In genomic region chr10:58395315-58395714, GRCm38 (mm10) we compare ENCODE assay signal across 17 mouse cellular contexts. TPM values are rescaled to one million over a fixed set of nuclear protein-coding genes. Genes with fewer than 3 reads are reported as not detected.
DNase-seq lines count a peak whose midpoint lies in the region; ATAC-seq and TF ChIP-seq lines count a peak whose summit lies in the region.
"Had no signal": no experiment of that assay in that cellular context is flagged by ENCODE, and none has a peak within 500 bp of the region (broad histone marks: within the 10 kb centered on the region; RNA-seq: fewer than 3 reads in every experiment).

No protein-coding gene starts in this region.

- H3K4me1 ChIP-seq in heart, adult 2 months (ENCODE audit: control insufficient read depth, insufficient read depth, low read length), result peaks cover 22% of the 10 kb centered on the region
- H3K4me1 ChIP-seq in heart, embryonic 15.5 days (replicated peaks), result peaks cover 47% of the 10 kb centered on the region
- peaks cover 58% of the 10 kb centered on the region for H3K4me1 ChIP-seq in lung, embryonic 15.5 days
- H3K4me1 ChIP-seq in stomach, postnatal 0 days (replicated peaks; ENCODE audit: control insufficient read depth, insufficient read depth), result 0 out of 2 replicates have a peak, but pooled peaks cover 3% of the 10 kb centered on the region
- H3K4me1 ChIP-seq: limb, embryonic 13.5 days had no signal

- ATAC-seq in heart, embryonic 15.5 days (replicated peaks; ENCODE audit: insufficient number of reproducible peaks, insufficient read depth, low FRiP score, low read depth), result no peak
- 0 out of 2 replicates have a peak, but pooled peaks have one; percentile 24 for ATAC-seq in lung, embryonic 15.5 days (ENCODE audit: borderline replicate concordance, extremely low read depth, low FRiP score, low TSS enrichment)
- no peak for ATAC-seq in stomach, postnatal 0 days (ENCODE audit: low FRiP score, low TSS enrichment)
- ATAC-seq: forebrain, embryonic 15.5 days; liver, embryonic 12.5 days had no signal

- H3K9ac ChIP-seq in heart, adult 2 months (ENCODE audit: low read depth, low read length), result peak overlapping the region; percentile 69
- H3K9ac ChIP-seq in heart, embryonic 15.5 days, result peak overlapping the region; percentile 26; the same call in 1 of the 2 replicates
- no peak overlapping the region for H3K9ac ChIP-seq in lung, embryonic 15.5 days
- H3K9ac ChIP-seq in stomach, postnatal 0 days (ENCODE audit: low read length), result no peak overlapping the region
- H3K9ac ChIP-seq: forebrain, embryonic 15.5 days; hindbrain, embryonic 15.5 days; limb, embryonic 13.5 days; liver, embryonic 12.5 days had no signal

- DNase-seq in heart, adult 2 months, result no peak
- DNase-seq in heart, adult 8-10 months (ENCODE audit: low spot score), result no peak
- DNase-seq in heart, postnatal 36 days, result no peak
- DNase-seq in lung, postnatal 14 days, result no peak
- DNase-seq in stomach, postnatal 0 days (ENCODE audit: low spot score), result no peak
- DNase-seq: adrenal gland, postnatal 36 days; gastrocnemius, postnatal 10 days; kidney, adult 9 months; kidney, postnatal 36 days; layer of hippocampus, postnatal 36 days; thymus, postnatal 25 days had no signal

- TF ChIP-seq EP300 in heart, adult 2 months (IDR thresholded peaks at IDR 0.05; ENCODE audit: insufficient read depth, low read depth, low read length), result 0 out of 2 replicates have a peak, but pooled peaks have one; percentile 34
- no peak for TF ChIP-seq EP300 in stomach, postnatal 0 days (optimal IDR thresholded peaks at IDR 0.05)

- no peak for TF ChIP-seq POLR2A in heart, adult 2 months (IDR thresholded peaks at IDR 0.05; ENCODE audit: insufficient read depth, low read depth, low read length)

- peak overlapping the region; percentile 87 for H3K27ac ChIP-seq in heart, adult 2 months
- H3K27ac ChIP-seq in heart, embryonic 15.5 days, result peak overlapping the region; percentile 93
- peak overlapping the region; percentile 85 for H3K27ac ChIP-seq in lung, embryonic 15.5 days
- no peak overlapping the region for H3K27ac ChIP-seq in stomach, postnatal 0 days (replicated peaks)
- H3K27ac ChIP-seq: forebrain, embryonic 15.5 days; hindbrain, embryonic 15.5 days; limb, embryonic 13.5 days; liver, embryonic 12.5 days had no signal

- H3K4me2 ChIP-seq in heart, embryonic 15.5 days, result peak overlapping the region; percentile 57
- H3K4me2 ChIP-seq in lung, embryonic 15.5 days, result peak overlapping the region; percentile 34
- H3K4me2 ChIP-seq in stomach, postnatal 0 days (replicated peaks; ENCODE audit: low read depth), result 0 out of 2 replicates have a peak overlapping the region, but pooled peaks have one; percentile 11
- H3K4me2 ChIP-seq: forebrain, embryonic 15.5 days; hindbrain, embryonic 15.5 days; limb, embryonic 13.5 days; liver, embryonic 12.5 days had no signal

- H3K36me3 ChIP-seq in heart, adult 2 months (ENCODE audit: control insufficient read depth, insufficient read depth, low read length), result peaks cover 44% of the 10 kb centered on the region
- H3K36me3 ChIP-seq in heart, embryonic 15.5 days, result peaks cover 8% of the 10 kb centered on the region
- H3K36me3 ChIP-seq in lung, embryonic 15.5 days, result peaks cover 10% of the 10 kb centered on the region; the same call in 1 of the 2 replicates
- H3K36me3 ChIP-seq in stomach, postnatal 0 days (ENCODE audit: control insufficient read depth, insufficient read depth, low read length), result peaks cover 2% of the 10 kb centered on the region; the same call in 1 of the 2 replicates

- peaks cover 2% of the 10 kb centered on the region for H3K79me2 ChIP-seq in heart, adult 2 months (replicated peaks; ENCODE audit: control insufficient read depth, insufficient read depth, low read length)

- intact Hi-C loops in heart, adult 2 months (cut with DNase I), result loop anchor here (1.0 kb wide), 1 partner anchor 10 kb away; no protein-coding TSS in a partner anchor
- intact Hi-C loops in heart, postnatal 36 days (cut with DNase I), result no loop called here

- H3K4me3 ChIP-seq in heart, adult 2 months, result peak overlapping the region; percentile 54
- H3K4me3 ChIP-seq in heart, embryonic 15.5 days, result peak overlapping the region; percentile 49
- H3K4me3 ChIP-seq in lung, embryonic 15.5 days, result no peak overlapping the region
- no peak overlapping the region for H3K4me3 ChIP-seq in stomach, postnatal 0 days (ENCODE audit: low read depth, low read length)
- H3K4me3 ChIP-seq: forebrain, embryonic 15.5 days; hindbrain, embryonic 15.5 days; limb, embryonic 13.5 days; liver, embryonic 12.5 days had no signal

- no peak for TF ChIP-seq CTCF in heart, adult 2 months (IDR thresholded peaks at IDR 0.05)
- TF ChIP-seq CTCF in stomach, postnatal 0 days (IDR thresholded peaks at IDR 0.05; ENCODE audit: low read depth), result no peak

- no peaks in the 10 kb centered on the region for H3K27me3 ChIP-seq in heart, adult 2 months (ENCODE audit: control insufficient read depth, insufficient read depth, low read length)
- no peaks in the 10 kb centered on the region for H3K27me3 ChIP-seq in heart, embryonic 15.5 days
- H3K27me3 ChIP-seq in lung, embryonic 15.5 days, result no peaks in the 10 kb centered on the region
- no peaks in the 10 kb centered on the region for H3K27me3 ChIP-seq in stomach, postnatal 0 days (ENCODE audit: control insufficient read depth, insufficient read depth, low read length)
- H3K27me3 ChIP-seq: forebrain, embryonic 15.5 days; hindbrain, embryonic 15.5 days; limb, embryonic 13.5 days; liver, embryonic 12.5 days had no signal

- H3K9me3 ChIP-seq in heart, embryonic 15.5 days (replicated peaks), result no peaks in the 10 kb centered on the region
- H3K9me3 ChIP-seq in lung, embryonic 15.5 days, result no peaks in the 10 kb centered on the region
- H3K9me3 ChIP-seq in stomach, postnatal 0 days (ENCODE audit: control insufficient read depth, low read length), result no peaks in the 10 kb centered on the region
- H3K9me3 ChIP-seq: forebrain, embryonic 15.5 days; hindbrain, embryonic 15.5 days; limb, embryonic 13.5 days; liver, embryonic 12.5 days had no signal

- 26% methylated on average over 4 of the region's 4 CpGs for WGBS in heart, adult 2 months
- 33% methylated on average over 4 of the region's 4 CpGs for whole genome bisulfite sequencing in heart, embryonic 15.5 days
- WGBS in lung, embryonic 15.5 days, result 48% methylated on average over 4 of the region's 4 CpGs
- 72% methylated on average over 4 of the region's 4 CpGs for WGBS in stomach, postnatal 0 days

RNA-seq across cellular contexts. Expression of gene Ranbp2, which starts 51.4 kb away (rescaled TPM):
- 10 to 100 TPM; 47.5 to 53.5 TPM for total RNA-seq in heart, adult 2 months (2021)
- 3.2 and 9.5 TPM in 2 replicates for polyA plus RNA-seq in heart, adult 2 months (2012; rRNA removed)
- total RNA-seq in heart, adult 8-10 months (2022), result 10 to 100 TPM; 49.8 to 53.3 (median 51.2) TPM
- polyA plus RNA-seq in heart, embryonic 15.5 days (2015; fragmentation: Nextera tagmentation; extraction: Ambion mirVana), result 14.9 and 15.5 TPM in 2 replicates
- 10 to 100 TPM; 45.1 to 54.4 TPM for total RNA-seq in heart, postnatal 36 days (2021)
- 26.5 and 27.9 TPM in 2 replicates for polyA plus RNA-seq in lung, embryonic 15.5 days (2015; fragmentation: Nextera tagmentation; extraction: Ambion mirVana)
- 8.9 and 9.0 TPM in 2 replicates for polyA plus RNA-seq in stomach, postnatal 0 days (2015; fragmentation: Nextera tagmentation; extraction: Ambion mirVana)

Comparison
In these comparisons a context has a peak if more than half of its experiments do, and no peak if none do; other contexts are left out.
1. H3K4me3 ChIP-seq: peak in heart, adult 2 months (single experiment) and heart, embryonic 15.5 days (single experiment); none in lung, embryonic 15.5 days (single experiment) and stomach, postnatal 0 days (single experiment).
2. H3K9ac ChIP-seq: peak in heart, adult 2 months (single experiment) and heart, embryonic 15.5 days (single experiment); none in lung, embryonic 15.5 days (single experiment) and stomach, postnatal 0 days (single experiment).
3. Peak in every context shown above with its lines, with median percentiles within 50 percentile points of each other: H3K4me2 ChIP-seq.